Mouse (Mus musculus): Measurements from ENCODE around the gene Usp2. TPM values are rescaled to one million over a fixed set of nuclear protein-coding genes. Genes with fewer than 3 reads are reported as not detected.

Gene Usp2
- polyA plus RNA-seq, 2 experiments: 4.9 to 24.4 TPM

GRCm38 (mm10) chr9:44101490-44101889, 34.7 kb downstream of the Usp2 start, which contains the start of gene Mfrp:
Gene Mfrp (plus strand): TSS chr9:44101729.
- no peaks in the 10 kb centered on the region for H3K27me3 ChIP-seq (ENCODE audit: control insufficient read depth, insufficient read depth, low read length)
- no peak within 1 kb of the TSS for H3K9ac ChIP-seq (ENCODE audit: low read depth, low read length, severe bottlenecking)
- H3K36me3 ChIP-seq (ENCODE audit: control insufficient read depth, insufficient read depth, low read length): peaks cover 19% of the 10 kb centered on the region
- no peaks in the 10 kb centered on the region for H3K9me3 ChIP-seq (ENCODE audit: control insufficient read depth, low read length)
- H3K4me3 ChIP-seq (replicated peaks; ENCODE audit: low read length): no peak within 1 kb of the TSS
- H3K4me2 ChIP-seq (replicated peaks; ENCODE audit: low read depth, low read length, severe bottlenecking): no peak within 1 kb of the TSS
- DNase-seq (ENCODE audit: low spot score) (no peak), ATAC-seq (ENCODE audit: low FRiP score, low read depth) (no peak)
- H3K4me1 ChIP-seq (ENCODE audit: control insufficient read depth, insufficient read depth, low read length): peaks cover 4% of the 10 kb centered on the region
- H3K27ac ChIP-seq (replicated peaks; ENCODE audit: low read depth, low read length): no peak within 1 kb of the TSS
- TF ChIP-seq POLR2A (IDR thresholded peaks at IDR 0.05; ENCODE audit: borderline replicate concordance, extremely low read depth, insufficient read depth, insufficient read length): no peak
- WGBS: 49% methylated on average over 9 of the region's 9 CpGs

GRCm38 (mm10) chr9:44104881-44105280, 38.1 kb downstream of the Usp2 start:
- H3K4me1 ChIP-seq (ENCODE audit: control insufficient read depth, insufficient read depth, low read length): peaks cover 38% of the 10 kb centered on the region
- H3K9ac ChIP-seq (ENCODE audit: low read depth, low read length, severe bottlenecking): no peak overlapping the region
- H3K4me3 ChIP-seq (replicated peaks; ENCODE audit: low read length): no peak overlapping the region
- TF ChIP-seq POLR2A (IDR thresholded peaks at IDR 0.05; ENCODE audit: borderline replicate concordance, extremely low read depth, insufficient read depth, insufficient read length): no peak
- no peaks in the 10 kb centered on the region for H3K27me3 ChIP-seq (ENCODE audit: control insufficient read depth, insufficient read depth, low read length)
- H3K27ac ChIP-seq (replicated peaks; ENCODE audit: low read depth, low read length): no peak overlapping the region
- WGBS: 90% methylated on average over 7 of the region's 7 CpGs
- ATAC-seq (ENCODE audit: low FRiP score, low read depth) (no peak), DNase-seq (ENCODE audit: low spot score) (no peak)
- H3K4me2 ChIP-seq (replicated peaks; ENCODE audit: low read depth, low read length, severe bottlenecking): no peak overlapping the region
- no peaks in the 10 kb centered on the region for H3K9me3 ChIP-seq (ENCODE audit: control insufficient read depth, low read length)
- H3K36me3 ChIP-seq (ENCODE audit: control insufficient read depth, insufficient read depth, low read length): peaks cover 37% of the 10 kb centered on the region

- H3K27ac ChIP-seq (replicated peaks; ENCODE audit: low read depth, low read length): no peak overlapping the region
- H3K36me3 ChIP-seq (ENCODE audit: control insufficient read depth, insufficient read depth, low read length): peaks cover 39% of the 10 kb centered on the region
- H3K9ac ChIP-seq (ENCODE audit: low read depth, low read length, severe bottlenecking): no peak overlapping the region
- no peak for DNase-seq (ENCODE audit: low spot score)
- H3K4me3 ChIP-seq (replicated peaks; ENCODE audit: low read length): no peak overlapping the region
- H3K27me3 ChIP-seq (ENCODE audit: control insufficient read depth, insufficient read depth, low read length): no peaks in the 10 kb centered on the region
- TF ChIP-seq POLR2A (IDR thresholded peaks at IDR 0.05; ENCODE audit: borderline replicate concordance, extremely low read depth, insufficient read depth, insufficient read length): no peak
- H3K4me1 ChIP-seq (ENCODE audit: control insufficient read depth, insufficient read depth, low read length): peaks cover 43% of the 10 kb centered on the region
- H3K9me3 ChIP-seq (ENCODE audit: control insufficient read depth, low read length): no peaks in the 10 kb centered on the region
- no peak overlapping the region for H3K4me2 ChIP-seq (replicated peaks; ENCODE audit: low read depth, low read length, severe bottlenecking)
- 83% methylated on average over 10 of the region's 10 CpGs for WGBS
- no peak for ATAC-seq (ENCODE audit: low FRiP score, low read depth)
These were observed 39.0 kb downstream of the Usp2 start for GRCm38 (mm10) chr9:44105781-44106180.

- DNase-seq (ENCODE audit: low spot score): no peak
- Histone ChIP-seq H3K9ac (ENCODE audit: low read depth, low read length, severe bottlenecking) (no peak overlapping the region), H3K4me2 (replicated peaks; ENCODE audit: low read depth, low read length, severe bottlenecking) (no peak overlapping the region), H3K36me3 (ENCODE audit: control insufficient read depth, insufficient read depth, low read length) (peaks cover 39% of the 10 kb centered on the region), H3K27ac (replicated peaks; ENCODE audit: low read depth, low read length) (no peak overlapping the region), H3K4me1 (ENCODE audit: control insufficient read depth, insufficient read depth, low read length) (peaks cover 43% of the 10 kb centered on the region), H3K4me3 (replicated peaks; ENCODE audit: low read length) (no peak overlapping the region), H3K9me3 (ENCODE audit: control insufficient read depth, low read length) (no peaks in the 10 kb centered on the region), H3K27me3 (ENCODE audit: control insufficient read depth, insufficient read depth, low read length) (no peaks in the 10 kb centered on the region)
- no peak for ATAC-seq (ENCODE audit: low FRiP score, low read depth)
- 92% methylated on average over 7 of the region's 7 CpGs for WGBS
- no peak for TF ChIP-seq POLR2A (IDR thresholded peaks at IDR 0.05; ENCODE audit: borderline replicate concordance, extremely low read depth, insufficient read depth, insufficient read length)
These were observed 39.4 kb downstream of the Usp2 start for GRCm38 (mm10) chr9:44106182-44106581.

GRCm38 (mm10) chr9:44106596-44106995, 39.8 kb downstream of the Usp2 start:
- WGBS: 94% methylated on average over 4 of the region's 4 CpGs
- Histone ChIP-seq H3K36me3 (ENCODE audit: control insufficient read depth, insufficient read depth, low read length) (peaks cover 39% of the 10 kb centered on the region), H3K27me3 (ENCODE audit: control insufficient read depth, insufficient read depth, low read length) (no peaks in the 10 kb centered on the region), H3K4me1 (ENCODE audit: control insufficient read depth, insufficient read depth, low read length) (peaks cover 43% of the 10 kb centered on the region), H3K4me3 (replicated peaks; ENCODE audit: low read length) (no peak overlapping the region), H3K9me3 (ENCODE audit: control insufficient read depth, low read length) (no peaks in the 10 kb centered on the region), H3K27ac (replicated peaks; ENCODE audit: low read depth, low read length) (peak overlapping the region; percentile 72), H3K4me2 (replicated peaks; ENCODE audit: low read depth, low read length, severe bottlenecking) (peak overlapping the region; percentile 40; the same call in 1 of the 2 replicates), H3K9ac (ENCODE audit: low read depth, low read length, severe bottlenecking) (no peak overlapping the region)
- no peak for TF ChIP-seq POLR2A (IDR thresholded peaks at IDR 0.05; ENCODE audit: borderline replicate concordance, extremely low read depth, insufficient read depth, insufficient read length)
- DNase-seq (ENCODE audit: low spot score) (no peak), ATAC-seq (ENCODE audit: low FRiP score, low read depth) (no peak)

- Histone ChIP-seq H3K4me3 (replicated peaks; ENCODE audit: low read length) (peak within 1 kb of the TSS; percentile 21), H3K4me2 (replicated peaks; ENCODE audit: low read depth, low read length, severe bottlenecking) (peak within 1 kb of the TSS; percentile 40), H3K4me1 (ENCODE audit: control insufficient read depth, insufficient read depth, low read length) (peaks cover 43% of the 10 kb centered on the region), H3K27ac (replicated peaks; ENCODE audit: low read depth, low read length) (peak within 1 kb of the TSS; percentile 72), H3K27me3 (ENCODE audit: control insufficient read depth, insufficient read depth, low read length) (no peaks in the 10 kb centered on the region), H3K9me3 (ENCODE audit: control insufficient read depth, low read length) (no peaks in the 10 kb centered on the region), H3K36me3 (ENCODE audit: control insufficient read depth, insufficient read depth, low read length) (peaks cover 39% of the 10 kb centered on the region), H3K9ac (ENCODE audit: low read depth, low read length, severe bottlenecking) (0 out of 2 replicates have a peak within 1 kb of the TSS, but pooled peaks have one; percentile 31)
- DNase-seq (ENCODE audit: low spot score): peak; percentile 79
- ATAC-seq (ENCODE audit: low FRiP score, low read depth): peak; percentile 73
- WGBS: 23% methylated on average over 8 of the region's 8 CpGs
- no peak for TF ChIP-seq POLR2A (IDR thresholded peaks at IDR 0.05; ENCODE audit: borderline replicate concordance, extremely low read depth, insufficient read depth, insufficient read length)
These were observed 40.3 kb downstream of the Usp2 start, which contains the start of gene C1qtnf5 for GRCm38 (mm10) chr9:44107110-44107509. Gene C1qtnf5 (plus strand): TSS chr9:44107245.
